Mouse (Mus musculus) G1E (cell line): Measurements from ENCODE around the gene Gnai3.

Experiments used
- CTCF ChIP-seq: IDR thresholded peaks from 2 replicates; pipeline ENCODE4 v1.5.1; 2012; ENCODE audit warnings: low read depth, low read length, inconsistent platforms, mixed read lengths
- GATA2 ChIP-seq: IDR thresholded peaks from 2 replicates; pipeline ENCODE4 v1.6.1; 2012; ENCODE audit warnings: low read depth, low read length, inconsistent platforms, borderline replicate concordance
- POLR2AphosphoS5 ChIP-seq: IDR thresholded peaks from 2 replicates; pipeline ENCODE4 v1.6.1; 2012; ENCODE audit warnings: low read depth, low read length, inconsistent platforms; ENCODE audit not compliant: insufficient replicate concordance
- TAL1 ChIP-seq: conservative IDR thresholded peaks from 2 replicates; pipeline ENCODE4 v1.6.1; 2012; ENCODE audit warnings: low read depth, low read length, inconsistent platforms, mixed read lengths

GRCm38 (mm10) chr3:108152290-108152689 is 6.3 kb upstream of the Gnai3 start:
- TF ChIP-seq TAL1 (no peak), CTCF (no peak), POLR2AphosphoS5 (no peak), GATA2 (no peak)
